Mouse (Mus musculus) limb, embryonic 14.5 days (tissue): ENCODE results near the gene Tbc1d30. TPM values are rescaled to one million over a fixed set of nuclear protein-coding genes. Genes with fewer than 3 reads are reported as not detected.

Source experiments
- ATAC-seq: fragments of 200-750 bp; cut with Nextera tagmentation; 2 replicates; pipeline ENCODE4 v1.8.0; 2017; ENCODE audit warnings: low read depth, moderate number of reproducible peaks, moderate TSS enrichment; ENCODE audit not compliant: low FRiP score
- DNase-seq: peaks from one replicate; pipeline ENCODE4 v3.0.0-alpha.2; 2015; ENCODE audit warnings: low spot score
- H3K27ac ChIP-seq: fragments of 300-500 bp; sonication (generic); replicated peaks from 2 replicates; pipeline ENCODE4 v1.5.1; 2014; ENCODE audit warnings: low read depth, mild to moderate bottlenecking, low read length, moderate library complexity, mixed read lengths
- H3K27me3 ChIP-seq: fragments of 300-500 bp; sonication (generic); 2 replicates; pipeline ENCODE4 v1.6.1; 2014; ENCODE audit warnings: low read length, mixed read lengths; ENCODE audit not compliant: control insufficient read depth, insufficient read depth
- H3K36me3 ChIP-seq: fragments of 300-500 bp; sonication (generic); 2 replicates; pipeline ENCODE4 v1.6.1; 2014; ENCODE audit warnings: mild to moderate bottlenecking, low read length, moderate library complexity, mixed read lengths; ENCODE audit not compliant: control insufficient read depth, insufficient read depth
- H3K4me1 ChIP-seq: fragments of 300-500 bp; sonication (generic); 2 replicates; pipeline ENCODE4 v1.6.1; 2014; ENCODE audit warnings: antibody characterized with exemption, low read length, mixed read lengths; ENCODE audit not compliant: control insufficient read depth, insufficient read depth
- H3K4me2 ChIP-seq: fragments of 300-500 bp; sonication (generic); replicated peaks from 2 replicates; pipeline ENCODE4 v1.6.1; 2014; ENCODE audit warnings: low read depth, mild to moderate bottlenecking, low read length, moderate library complexity; ENCODE audit not compliant: severe bottlenecking
- H3K4me3 ChIP-seq: fragments of 300-500 bp; sonication (generic); replicated peaks from 2 replicates; pipeline ENCODE4 v1.5.1; 2014; ENCODE audit warnings: low read length
- H3K9ac ChIP-seq: fragments of 300-500 bp; sonication (generic); 2 replicates; pipeline ENCODE4 v1.6.1; 2014; ENCODE audit warnings: mild to moderate bottlenecking, low read depth, low read length, moderate library complexity; ENCODE audit not compliant: severe bottlenecking
- H3K9me3 ChIP-seq: fragments of 300-500 bp; sonication (generic); 2 replicates; pipeline ENCODE4 v1.6.1; 2016; ENCODE audit warnings: low read length; ENCODE audit not compliant: control insufficient read depth
- POLR2A ChIP-seq: fragments of 200-500 bp; IDR thresholded peaks from 2 replicates; pipeline ENCODE4 v1.8.0; 2012; ENCODE audit warnings: inconsistent platforms, mild to moderate bottlenecking, moderate library complexity, borderline replicate concordance; ENCODE audit not compliant: insufficient read depth, insufficient read length; ENCODE audit errors: extremely low read depth
- WGBS: fragments of 180-500 bp; shearing (Covaris S2); extraction: QIAGEN DNeasy Blood & Tissue Kit; methylation state at CpG from one replicate; pipeline ENCODE4 v1.1.7; 2014; 5-methylcytosine and 5-hydroxymethylcytosine counted together
- polyA plus RNA-seq, 2 experiments: library from polyadenylated mRNA; depleted of rRNA in 1 of 2; stranded (reverse) in 1 of 2; unstranded in 1 of 2; fragments of >200 nt; fragmentation: Nextera tagmentation in 1 of 2; extraction: Ambion mirVana in 1 of 2; gene quantifications; 2 replicates each; pipeline versions ENCODE4 v1.2.1 to v1.2.3; 2012 to 2014

The Tbc1d30 gene
- polyA plus RNA-seq, 2 experiments: 1.3 TPM

GRCm38 (mm10) chr10:121235167-121235824 is 115.8 kb downstream of the Tbc1d30 start:
- ATAC-seq (no peak), DNase-seq (no peak)
- Histone ChIP-seq H3K9me3 (peaks cover 5% of the 10 kb centered on the region; the same call in 1 of the 2 replicates), H3K27me3 (no peaks in the 10 kb centered on the region), H3K4me1 (0 out of 2 replicates have a peak, but pooled peaks cover 9% of the 10 kb centered on the region), H3K36me3 (no peaks in the 10 kb centered on the region), H3K9ac (no peak overlapping the region), H3K4me3 (no peak overlapping the region), H3K4me2 (no peak overlapping the region), H3K27ac (no peak overlapping the region)
- 68% methylated on average over 10 of the region's 10 CpGs for WGBS
- TF ChIP-seq POLR2A: no peak

GRCm38 (mm10) chr10:121234476-121234875 is 116.6 kb downstream of the Tbc1d30 start:
- H3K4me1 ChIP-seq: 0 out of 2 replicates have a peak, but pooled peaks cover 9% of the 10 kb centered on the region
- DNase-seq: no peak
- H3K27ac ChIP-seq: no peak overlapping the region
- no peak overlapping the region for H3K4me3 ChIP-seq
- H3K36me3 ChIP-seq: no peaks in the 10 kb centered on the region
- no peak overlapping the region for H3K9ac ChIP-seq
- no peak for TF ChIP-seq POLR2A
- peaks cover 5% of the 10 kb centered on the region; the same call in 1 of the 2 replicates for H3K9me3 ChIP-seq
- H3K27me3 ChIP-seq: no peaks in the 10 kb centered on the region
- 53% methylated on average over 3 of the region's 3 CpGs for WGBS
- no peak overlapping the region for H3K4me2 ChIP-seq
- no peak for ATAC-seq

- Histone ChIP-seq H3K4me2 (peak overlapping the region; percentile 33; the same call in 1 of the 2 replicates), H3K36me3 (no peaks in the 10 kb centered on the region), H3K27me3 (no peaks in the 10 kb centered on the region), H3K27ac (no peak overlapping the region; the same call in 1 of the 2 replicates), H3K4me3 (no peak overlapping the region), H3K4me1 (peaks cover 11% of the 10 kb centered on the region; the same call in 1 of the 2 replicates), H3K9me3 (peaks cover 5% of the 10 kb centered on the region; the same call in 1 of the 2 replicates), H3K9ac (no peak overlapping the region)
- no peak for TF ChIP-seq POLR2A
- ATAC-seq (peak; percentile 35), DNase-seq (peak; percentile 27)
- WGBS: 20% methylated on average over 15 of the region's 15 CpGs
Observed at GRCm38 (mm10) chr10:121228422-121228953, 122.6 kb downstream of the Tbc1d30 start.

- H3K4me2 ChIP-seq: peak overlapping the region; percentile 33
Observed at GRCm38 (mm10) chr10:121227988-121228409, 123.1 kb downstream of the Tbc1d30 start.

GRCm38 (mm10) chr10:121227403-121227802 is 123.7 kb downstream of the Tbc1d30 start:
- Histone ChIP-seq H3K27ac (no peak overlapping the region), H3K36me3 (no peaks in the 10 kb centered on the region), H3K4me1 (peaks cover 11% of the 10 kb centered on the region; the same call in 1 of the 2 replicates), H3K9ac (no peak overlapping the region), H3K4me3 (no peak overlapping the region), H3K4me2 (peak overlapping the region; percentile 33; the same call in 1 of the 2 replicates), H3K9me3 (peaks cover 5% of the 10 kb centered on the region; the same call in 1 of the 2 replicates), H3K27me3 (no peaks in the 10 kb centered on the region)
- 51% methylated on average over 5 of the region's 5 CpGs for WGBS
- ATAC-seq (no peak), DNase-seq (no peak)
- no peak for TF ChIP-seq POLR2A

More at GRCm38 (mm10) chr10:121227988-121228409, 123.1 kb downstream of the Tbc1d30 start:
- Histone ChIP-seq H3K9me3 (peaks cover 5% of the 10 kb centered on the region; the same call in 1 of the 2 replicates), H3K4me3 (no peak overlapping the region), H3K9ac (no peak overlapping the region), H3K27me3 (no peaks in the 10 kb centered on the region), H3K36me3 (no peaks in the 10 kb centered on the region), H3K27ac (no peak overlapping the region; the same call in 1 of the 2 replicates), H3K4me1 (peaks cover 11% of the 10 kb centered on the region; the same call in 1 of the 2 replicates)
- ATAC-seq (peak; percentile 87), DNase-seq (peak; percentile 73)
- TF ChIP-seq POLR2A: no peak
- WGBS: 19% methylated on average over 16 of the region's 16 CpGs
